Mouse (Mus musculus) retina, postnatal 7 days (tissue): ENCODE measurements at regions not wholly inside any gene's neighbourhood (a gene's known extent, or its start where the extent isn't known, plus 50 kb on each side); places are given as distances from the start of the nearest gene placed in this dataset.
A peak's percentile ranks its signal among the peaks of the same experiment; 100 is the strongest.

ENCODE experiments used
- DNase-seq: peaks from one replicate; pipeline ENCODE4 v3.0.0-alpha.2; 2012; ENCODE audit warnings: low read depth, low spot score

- DNase-seq: no peak
These were observed 183.6 kb upstream of the Spred2 start for GRCm38 (mm10) chr11:19740562-19740961.

- no peak for DNase-seq
These were observed 176.8 kb upstream of the Spred2 start for GRCm38 (mm10) chr11:19747097-19747972.

GRCm38 (mm10) chr11:19747973-19748559 lies 176.1 kb upstream of the Spred2 start:
- no peak for DNase-seq

- DNase-seq: no peak
These were observed 165.3 kb upstream of the Spred2 start for GRCm38 (mm10) chr11:19758892-19759291.

DNA sequence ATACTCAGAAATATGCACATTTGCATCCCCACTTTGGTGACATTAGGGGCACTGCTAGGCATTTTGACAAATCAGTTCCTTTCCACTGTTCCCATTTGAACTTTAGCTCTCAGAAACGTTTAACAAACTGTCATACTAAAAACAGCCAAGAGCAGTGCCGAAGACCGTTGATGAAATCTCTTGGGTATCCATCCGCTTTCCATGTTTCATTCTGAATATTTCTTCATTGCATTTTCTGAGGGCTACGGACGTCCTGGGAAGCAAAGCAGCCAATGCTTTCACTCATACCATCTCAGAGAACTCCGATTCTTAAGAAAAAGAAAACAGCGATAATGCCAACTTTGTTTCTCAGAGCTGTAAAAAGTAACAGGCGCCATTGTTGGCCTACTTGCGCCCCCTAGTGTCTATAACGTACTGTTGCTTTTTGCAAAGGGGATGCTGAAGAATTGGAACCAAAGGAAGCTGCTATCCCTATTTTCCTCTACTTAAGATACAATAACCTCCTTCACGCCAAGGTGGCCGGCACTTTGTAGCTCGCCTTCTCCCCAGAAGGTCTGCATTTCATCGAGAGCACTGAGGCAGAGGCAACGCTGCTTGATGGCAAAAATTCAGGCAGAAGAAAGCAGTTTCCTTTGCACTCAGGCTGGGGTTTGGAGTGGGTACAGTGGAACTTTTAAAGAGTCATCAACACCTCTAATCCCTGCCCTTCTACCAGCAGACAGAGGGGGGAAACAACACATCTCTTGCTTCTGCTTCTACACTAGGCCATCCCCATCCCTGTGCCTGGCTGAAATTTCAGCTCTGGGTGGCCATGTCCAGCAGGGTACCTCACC lies 163.1 kb upstream of the Spred2 start:
- peak; percentile 45 for DNase-seq

- no peak for DNase-seq
These were observed 162.5 kb upstream of the Spred2 start for GRCm38 (mm10) chr11:19761694-19761976.

- DNase-seq: no peak
These were observed 156.9 kb upstream of the Spred2 start for GRCm38 (mm10) chr11:19767316-19767715.

- DNase-seq: no peak
These were observed 156.3 kb upstream of the Spred2 start for GRCm38 (mm10) chr11:19767871-19768270.

DNA sequence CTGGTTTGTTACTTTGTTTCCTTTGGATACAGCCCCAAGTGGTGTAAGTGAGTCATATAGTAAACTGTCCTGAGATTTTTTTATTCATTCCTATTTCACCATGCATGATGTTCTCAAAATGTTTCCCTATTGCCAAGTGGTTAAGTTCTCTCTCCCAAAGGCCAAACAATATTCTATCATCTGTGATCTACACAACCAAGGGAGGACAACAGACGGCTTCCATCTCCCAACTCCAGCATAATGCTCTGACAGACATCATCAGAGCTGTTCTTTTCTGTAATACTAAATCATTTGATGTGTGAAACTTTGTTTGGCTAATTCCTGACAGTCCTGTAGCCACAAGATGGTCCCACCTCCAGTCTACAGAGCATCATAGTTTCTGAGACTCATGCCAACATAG lies 155.2 kb upstream of the Spred2 start:
- no peak for DNase-seq

DNA sequence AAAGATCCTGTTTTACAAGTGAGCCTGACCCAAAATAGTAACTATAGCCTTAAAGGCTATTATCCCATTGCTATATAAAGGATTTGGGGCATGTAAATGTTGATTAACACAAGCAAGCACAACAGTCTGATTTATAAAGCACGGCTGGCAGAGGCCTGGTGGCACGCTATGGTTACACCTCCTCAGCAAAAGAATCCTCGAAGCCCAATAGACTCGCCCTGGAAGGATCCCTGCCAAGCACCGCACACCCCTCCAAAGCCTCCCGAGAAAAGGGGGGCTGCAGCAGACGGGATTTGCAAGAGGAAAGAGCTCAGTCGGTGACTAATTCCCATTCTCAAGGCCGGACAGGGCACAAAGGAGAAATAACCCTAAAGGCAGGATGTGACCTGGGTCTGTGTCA lies 150.2 kb upstream of the Spred2 start:
- no peak for DNase-seq

- DNase-seq: no peak
These were observed 148.4 kb upstream of the Spred2 start for GRCm38 (mm10) chr11:19775741-19776140.

GRCm38 (mm10) chr11:19776473-19777200 lies 147.5 kb upstream of the Spred2 start:
- DNase-seq: no peak

- DNase-seq: no peak
These were observed 146.0 kb upstream of the Spred2 start for GRCm38 (mm10) chr11:19778191-19778590.

DNA sequence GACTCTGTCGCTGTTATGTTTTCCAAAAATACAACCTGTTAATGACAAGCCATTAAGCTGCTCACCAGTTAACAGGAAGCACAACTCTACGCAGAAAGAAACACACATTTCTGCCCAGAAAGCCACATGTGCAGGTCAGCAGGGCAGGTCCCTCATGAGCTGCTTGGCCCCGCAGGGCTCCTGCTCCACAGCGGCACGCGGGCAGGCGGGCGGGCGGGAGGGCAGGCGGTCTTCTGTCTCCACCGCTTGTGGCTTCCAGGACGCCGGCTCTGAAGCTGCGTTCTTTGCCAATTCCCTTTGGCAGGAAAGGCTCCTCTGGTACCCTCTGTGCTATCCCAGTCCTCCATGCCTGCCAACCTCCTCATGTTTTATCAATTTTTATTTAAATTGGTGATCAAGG lies 139.1 kb upstream of the Spred2 start:
- DNase-seq: no peak

DNA sequence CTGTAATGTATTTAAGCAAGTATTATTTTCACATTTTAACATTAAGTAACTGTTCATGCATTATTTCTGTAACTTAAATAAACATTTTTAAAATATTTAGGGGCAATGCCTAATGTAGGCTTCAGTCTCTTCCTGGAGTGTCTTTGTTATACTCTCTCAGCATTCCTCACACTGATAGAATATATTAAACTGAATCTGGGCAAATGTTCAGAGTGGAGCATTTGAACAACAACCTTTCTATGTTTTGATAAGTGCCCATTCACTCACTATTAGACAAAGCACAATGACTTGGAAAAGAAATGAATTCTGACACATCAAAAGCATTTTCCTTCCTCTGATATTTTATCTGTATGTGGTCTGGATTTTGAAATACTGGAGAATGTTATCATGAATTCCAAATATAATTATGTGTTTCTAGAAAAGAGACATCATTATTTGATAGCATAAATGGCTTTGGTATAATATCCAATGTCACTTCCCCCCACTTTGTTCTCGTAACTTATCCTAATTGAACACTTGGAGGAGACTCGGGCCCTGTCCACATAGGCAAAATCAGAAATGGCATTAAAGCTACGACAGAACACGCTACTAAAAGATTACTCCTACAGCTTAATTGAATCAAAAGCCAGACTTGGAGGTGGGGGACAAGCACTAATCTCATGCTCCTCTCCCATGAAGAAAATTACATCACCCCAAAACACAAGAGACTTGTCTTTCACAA lies 127.1 kb upstream of the Spred2 start:
- no peak for DNase-seq

GRCm38 (mm10) chr11:19809359-19809758 lies 114.8 kb upstream of the Spred2 start:
- DNase-seq: no peak

GRCm38 (mm10) chr11:19811271-19811991 lies 112.7 kb upstream of the Spred2 start:
- no peak for DNase-seq

- DNase-seq: no peak
These were observed 112.0 kb upstream of the Spred2 start for GRCm38 (mm10) chr11:19811992-19812690.

- DNase-seq: no peak
These were observed 110.6 kb upstream of the Spred2 start for GRCm38 (mm10) chr11:19813549-19813948.

GRCm38 (mm10) chr11:19822991-19823390 lies 101.2 kb upstream of the Spred2 start:
- no peak for DNase-seq
